Mouse (Mus musculus): ENCODE data around the gene Fgf15.

Gene Fgf15

GRCm38 (mm10) chr7:144931778-144932177 lies 35.4 kb downstream of the Fgf15 start:
- DNase-seq (ENCODE audit: low read depth): peak; percentile 46

GRCm38 (mm10) chr7:144932389-144932937 lies 36.1 kb downstream of the Fgf15 start:
- no peak for DNase-seq (ENCODE audit: low read depth)

- DNase-seq (ENCODE audit: low read depth): no peak
Measured at GRCm38 (mm10) chr7:144933336-144933735, 37.0 kb downstream of the Fgf15 start.

GRCm38 (mm10) chr7:144933796-144934195 lies 37.5 kb downstream of the Fgf15 start:
- no peak for DNase-seq (ENCODE audit: low read depth)

- no peak for DNase-seq (ENCODE audit: low read depth)
Measured at GRCm38 (mm10) chr7:144934901-144935300, 38.6 kb downstream of the Fgf15 start.

- DNase-seq (ENCODE audit: low read depth): peak; percentile 71
Measured at GRCm38 (mm10) chr7:144935563-144935962, 39.2 kb downstream of the Fgf15 start.

- no peak for DNase-seq (ENCODE audit: low read depth)
Measured at GRCm38 (mm10) chr7:144936311-144936880, 40.1 kb downstream of the Fgf15 start.

- peak; percentile 93 for DNase-seq (ENCODE audit: low read depth)
Measured at GRCm38 (mm10) chr7:144937490-144937889, 41.2 kb downstream of the Fgf15 start.

- peak; percentile 42 for DNase-seq (ENCODE audit: low read depth)
Measured at GRCm38 (mm10) chr7:144937899-144938517, 41.7 kb downstream of the Fgf15 start.

- DNase-seq (ENCODE audit: low read depth): peak; percentile 66
Measured at GRCm38 (mm10) chr7:144938661-144939343, 42.5 kb downstream of the Fgf15 start.

GRCm38 (mm10) chr7:144939344-144940002 lies 43.1 kb downstream of the Fgf15 start, which contains the start of gene Ccnd1:
Gene Ccnd1, minus strand, starts transcription at chr7:144939925.
- peak; percentile 80 for DNase-seq (ENCODE audit: low read depth)

GRCm38 (mm10) chr7:144940003-144940571 lies 43.8 kb downstream of the Fgf15 start:
- peak; percentile 37 for DNase-seq (ENCODE audit: low read depth)

GRCm38 (mm10) chr7:144940585-144940984 lies 44.3 kb downstream of the Fgf15 start:
- DNase-seq (ENCODE audit: low read depth): no peak

- DNase-seq (ENCODE audit: low read depth): peak; percentile 89
Measured at GRCm38 (mm10) chr7:144941242-144941831, 45.0 kb downstream of the Fgf15 start.

- DNase-seq (ENCODE audit: low read depth): peak; percentile 30
Measured at GRCm38 (mm10) chr7:144942071-144942743, 45.9 kb downstream of the Fgf15 start.

- no peak for DNase-seq (ENCODE audit: low read depth)
Measured at GRCm38 (mm10) chr7:144942744-144943135, 46.4 kb downstream of the Fgf15 start.

- DNase-seq (ENCODE audit: low read depth): peak; percentile 82
Measured at GRCm38 (mm10) chr7:144943254-144943653, 46.9 kb downstream of the Fgf15 start.

All from NIH3T3 (cell line).